Mouse (Mus musculus) 416B (cell line): Measurements from ENCODE around the gene Ddb1.

Experiments
- DNase-seq: peaks from one replicate; pipeline ENCODE4 v3.0.0; 2011; ENCODE audit warnings: low read depth

Ddb1 gene

GRCm38 (mm10) chr19:10661919-10662318 lies 56.8 kb downstream of the Ddb1 start:
- DNase-seq = peak; percentile 38

GRCm38 (mm10) chr19:10662665-10663064 lies 57.5 kb downstream of the Ddb1 start:
- DNase-seq = peak; percentile 28

GRCm38 (mm10) chr19:10665093-10665492 lies 60.0 kb downstream of the Ddb1 start:
- DNase-seq = no peak

- peak; percentile 65 for DNase-seq
Measured at GRCm38 (mm10) chr19:10665499-10665898, 60.4 kb downstream of the Ddb1 start.

GRCm38 (mm10) chr19:10671319-10671718 lies 66.2 kb downstream of the Ddb1 start:
- DNase-seq = no peak

- no peak for DNase-seq
Measured at GRCm38 (mm10) chr19:10671854-10672417, 66.8 kb downstream of the Ddb1 start.

- no peak for DNase-seq
Measured at GRCm38 (mm10) chr19:10673275-10673674, 68.1 kb downstream of the Ddb1 start.

- no peak for DNase-seq
Measured at GRCm38 (mm10) chr19:10676656-10677055, 71.5 kb downstream of the Ddb1 start.

- DNase-seq = peak; percentile 80
Measured at GRCm38 (mm10) chr19:10677915-10678771, 73.0 kb downstream of the Ddb1 start, which contains the start of gene Pga5. Pga5 (minus strand) TSS chr19:10678071.

GRCm38 (mm10) chr19:10678772-10679067 lies 73.6 kb downstream of the Ddb1 start:
- DNase-seq = no peak
